Mouse (Mus musculus) lung, postnatal 0 days (tissue): ENCODE measurements around the gene Diaph3.

Experiments used
- CTCF ChIP-seq: IDR thresholded peaks from 2 replicates; pipeline ENCODE4 v1.5.1; 2016; ENCODE audit warnings: antibody characterized with exemption, mild to moderate bottlenecking
- EP300 ChIP-seq: IDR thresholded peaks from 2 replicates; pipeline ENCODE4 v1.6.1; 2016; ENCODE audit warnings: antibody characterized with exemption, mild to moderate bottlenecking, control low read depth

GRCm38 (mm10) chr14:86727538-86728045 lies 413.4 kb downstream of the Diaph3 start:
- TF ChIP-seq CTCF, result no peak
- no peak for TF ChIP-seq EP300
